Mouse (Mus musculus) liver, embryonic 14.5 days (tissue): Measurements from ENCODE around the gene Islr.

ENCODE experiments used
- CTCF ChIP-seq: IDR thresholded peaks from 2 replicates; pipeline ENCODE4 v1.5.1; 2016; ENCODE audit warnings: antibody characterized with exemption, low read depth, control low read depth
- EP300 ChIP-seq: IDR thresholded peaks from 2 replicates; pipeline ENCODE4 v1.6.1; 2016; ENCODE audit warnings: antibody characterized with exemption, low read depth

- no peak for TF ChIP-seq EP300
- TF ChIP-seq CTCF = no peak
These were observed 68.2 kb downstream of the Islr start for GRCm38 (mm10) chr9:58135921-58136321.
